Mouse (Mus musculus): ENCODE data around the gene Zfp410.

DNA sequence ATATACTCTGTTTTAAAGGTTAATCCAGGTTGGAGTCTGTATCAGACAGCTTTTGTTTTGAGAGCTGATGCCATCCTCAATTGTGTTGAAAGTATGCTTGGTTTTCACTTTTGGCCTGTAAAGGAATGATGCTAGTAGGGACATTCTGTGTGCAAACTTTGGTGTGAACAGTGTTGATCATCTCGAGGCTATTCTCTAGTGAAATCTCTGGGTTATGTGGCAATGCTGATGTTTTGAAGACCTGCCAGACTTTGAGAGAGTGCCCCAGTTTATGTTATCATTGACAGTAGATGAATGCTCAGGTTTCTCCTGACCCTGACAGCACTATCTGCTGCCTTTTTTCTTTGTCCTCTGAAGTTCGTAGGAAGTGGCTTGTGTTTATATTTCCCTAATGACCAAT lies 46.2 kb downstream of the Zfp410 start:
- no peak for TF ChIP-seq POLR2A (IDR thresholded peaks at IDR 0.05; ENCODE audit: borderline replicate concordance, low read depth, low read length)
- TF ChIP-seq CTCF (IDR thresholded peaks at IDR 0.05; ENCODE audit: low read depth, low read length), result no peak
